Comparison of ENCODE assay signal across 9 mouse cellular contexts in the genomic region with DNA sequence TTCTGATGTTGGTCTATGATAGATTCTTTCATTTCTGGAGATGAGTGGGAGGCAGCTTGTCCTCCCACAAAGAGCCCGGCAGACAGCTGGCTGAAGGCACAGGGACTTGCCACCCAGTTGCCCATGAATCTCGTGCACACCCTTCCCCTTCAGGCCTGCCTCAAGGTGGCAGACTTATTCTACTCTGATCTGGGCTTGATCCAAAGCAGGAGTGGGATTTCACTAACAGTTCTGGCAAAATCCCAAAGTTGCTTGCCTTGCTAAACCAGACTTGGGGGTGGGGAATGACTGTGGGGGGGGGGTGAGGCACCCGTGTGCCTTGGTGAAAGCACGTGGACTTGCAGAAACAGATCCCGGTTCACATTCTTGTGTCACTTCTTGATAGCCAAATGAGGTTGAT. TPM values are rescaled to one million over a fixed set of nuclear protein-coding genes. Genes with fewer than 3 reads are reported as not detected.
DNase-seq lines count a peak whose midpoint lies in the region; ATAC-seq lines count a peak whose summit lies in the region.
"Had no signal": no experiment of that assay in that cellular context is flagged by ENCODE, and none has a peak within 500 bp of the region (broad histone marks: within the 10 kb centered on the region; RNA-seq: fewer than 3 reads in every experiment).

No protein-coding gene starts in this region.

- H3K9me3 ChIP-seq in neural tube, embryonic 13.5 days: no peaks in the 10 kb centered on the region
- H3K9me3 ChIP-seq: neural tube, embryonic 12.5 days had no signal

- H3K4me2 ChIP-seq in neural tube, embryonic 13.5 days: no peak overlapping the region
- H3K4me2 ChIP-seq: neural tube, embryonic 12.5 days had no signal

- H3K9ac ChIP-seq in neural tube, embryonic 13.5 days: no peak overlapping the region
- H3K9ac ChIP-seq: neural tube, embryonic 12.5 days had no signal

- H3K27me3 ChIP-seq in neural tube, embryonic 13.5 days: no peaks in the 10 kb centered on the region
- H3K27me3 ChIP-seq: neural tube, embryonic 12.5 days had no signal

- H3K4me1 ChIP-seq in neural tube, embryonic 13.5 days (replicated peaks): 0 out of 2 replicates have a peak, but pooled peaks cover 5% of the 10 kb centered on the region
- H3K4me1 ChIP-seq: neural tube, embryonic 12.5 days had no signal

- no peak overlapping the region for H3K27ac ChIP-seq in neural tube, embryonic 13.5 days (replicated peaks)
- H3K27ac ChIP-seq: neural tube, embryonic 12.5 days had no signal

- no peak overlapping the region for H3K4me3 ChIP-seq in neural tube, embryonic 13.5 days
- H3K4me3 ChIP-seq: neural tube, embryonic 12.5 days had no signal

- peak; percentile 37 for DNase-seq in adrenal gland, adult 2 months
- no peak for DNase-seq in adrenal gland, postnatal 4 days (ENCODE audit: low spot score in 2 of 2)
- DNase-seq in urinary bladder, postnatal 14 days (ENCODE audit: low spot score): peak; percentile 11
- no peak for DNase-seq in urinary bladder, postnatal 10 days (ENCODE audit: low spot score)
- DNase-seq in heart, adult 9 months (ENCODE audit: low spot score in 2 of 2): peak; percentile 13 to 26
- DNase-seq in layer of hippocampus, adult 9-11 months: peak; percentile 30
- DNase-seq in spleen, postnatal 4 days (ENCODE audit: low spot score in 2 of 2): no peak

- 30% methylated on average over 5 of the region's 5 CpGs for WGBS in neural tube, embryonic 13.5 days

- no peaks in the 10 kb centered on the region for H3K36me3 ChIP-seq in neural tube, embryonic 13.5 days
- H3K36me3 ChIP-seq: neural tube, embryonic 12.5 days had no signal

- peak; percentile 81 for ATAC-seq in neural tube, embryonic 13.5 days (ENCODE audit: low read depth)

RNA-seq across cellular contexts. Expression of gene Kbtbd12, which starts 48.2 kb away (rescaled TPM):
- 1 to 10 TPM in 1 of 2 experiments, under 1 TPM in 1; 0.84 to 1.1 TPM for total RNA-seq in adrenal gland, adult 2 months (2021)
- 0.06 TPM in 1 of 2 replicates, not detected in the other for polyA plus RNA-seq in adrenal gland, adult 2 months (2012; rRNA removed)
- total RNA-seq in adrenal gland, postnatal 4 days (2021): 1 to 10 TPM in 1 of 2 experiments, under 1 TPM in 1; 0.45 to 1.3 TPM
- polyA plus RNA-seq in neural tube, embryonic 13.5 days (2015; fragmentation: Nextera tagmentation; extraction: Ambion mirVana): 0.47 TPM in 1 of 2 replicates, not detected in the other
- polyA plus RNA-seq: neural tube, embryonic 12.5 days had no signal

Comparison
In these comparisons a context has a peak if more than half of its experiments do, and no peak if none do; other contexts are left out.
1. DNase-seq: peak in adrenal gland, adult 2 months (single experiment), urinary bladder, postnatal 14 days (single experiment), heart, adult 9 months (2 of 2) and layer of hippocampus, adult 9-11 months (single experiment); none in adrenal gland, postnatal 4 days (0 of 2), urinary bladder, postnatal 10 days (single experiment) and spleen, postnatal 4 days (0 of 2).